Mouse (Mus musculus): ENCODE results near the gene Kazald1.

DNA sequence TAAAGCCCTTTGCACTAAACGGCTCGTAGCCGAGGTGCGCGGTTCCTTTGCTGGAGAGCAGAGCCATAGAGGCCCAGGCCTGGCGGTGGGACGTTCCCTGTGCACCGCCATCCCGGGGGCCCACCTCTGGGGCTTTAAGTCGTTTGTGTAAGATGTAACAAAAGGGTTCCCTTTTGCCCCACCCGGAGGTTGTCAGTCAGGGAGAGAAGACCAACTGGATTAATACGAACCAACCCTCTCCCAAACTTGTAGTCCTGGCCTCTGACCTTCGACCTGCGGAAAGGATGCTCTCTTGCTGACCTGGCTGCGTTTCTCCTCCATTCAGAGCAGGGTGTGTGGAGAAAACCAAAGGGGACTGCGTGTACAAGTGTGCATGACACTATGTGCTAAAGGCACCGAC is 5.7 kb downstream of the Kazald1 start:
- TF ChIP-seq EP300 (IDR thresholded peaks at IDR 0.05; ENCODE audit: low read depth): no peak
- TF ChIP-seq CTCF (IDR thresholded peaks at IDR 0.05; ENCODE audit: low read depth): no peak

Measured in heart, postnatal 0 days (tissue).